Mouse (Mus musculus) heart, adult 9 months (tissue): ENCODE results near the gene Dhx58.
"Not testable (repeated sequence)": the region's sequence is repeated elsewhere in the genome, so short reads cannot be mapped to it uniquely, and the experiment has no call there.

Experiments used
- DNase-seq, 2 experiments: peaks; one replicate each; pipeline ENCODE4 v3.0.0; 2022; ENCODE audit warnings: low spot score in 2 of 2

Gene Dhx58

DNA sequence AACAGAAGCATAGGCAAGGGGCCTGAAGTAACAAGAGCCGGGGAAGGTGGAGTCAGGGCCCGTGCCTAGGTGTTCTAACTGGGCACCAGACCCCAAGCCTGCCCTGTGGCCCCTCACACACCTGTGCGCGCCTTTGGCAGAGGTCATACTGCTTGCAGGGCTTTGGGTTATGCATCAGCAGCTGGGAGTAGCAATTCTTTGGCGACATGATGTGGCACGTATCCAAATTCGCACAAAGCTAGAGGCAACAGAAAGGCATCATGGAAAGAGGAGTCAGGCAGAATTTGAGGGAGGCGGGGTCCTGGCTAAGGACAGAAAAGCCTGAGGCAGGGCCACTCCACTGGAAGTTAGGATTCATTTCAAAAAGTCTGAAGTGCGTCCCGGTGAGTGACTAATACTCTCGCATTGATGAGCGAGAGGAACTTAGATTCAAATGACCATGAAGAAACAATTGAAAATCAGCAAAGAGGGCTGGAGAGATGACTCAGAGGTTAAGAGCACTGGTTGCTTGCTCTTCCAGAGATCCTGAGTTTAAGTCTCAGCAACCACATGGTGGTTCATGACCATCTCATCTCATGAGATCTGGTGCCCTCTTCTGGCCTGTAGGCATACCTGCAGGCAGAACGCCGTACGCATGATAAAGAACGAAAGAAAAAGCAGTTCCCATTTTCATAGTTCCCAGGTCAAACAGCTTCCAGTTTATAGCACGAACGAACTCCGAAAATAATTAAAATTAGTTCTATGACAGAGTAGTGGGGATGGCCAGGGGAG, 1.8 kb downstream of the Dhx58 start:
- peak; percentile 57 to 77 for DNase-seq

DNA sequence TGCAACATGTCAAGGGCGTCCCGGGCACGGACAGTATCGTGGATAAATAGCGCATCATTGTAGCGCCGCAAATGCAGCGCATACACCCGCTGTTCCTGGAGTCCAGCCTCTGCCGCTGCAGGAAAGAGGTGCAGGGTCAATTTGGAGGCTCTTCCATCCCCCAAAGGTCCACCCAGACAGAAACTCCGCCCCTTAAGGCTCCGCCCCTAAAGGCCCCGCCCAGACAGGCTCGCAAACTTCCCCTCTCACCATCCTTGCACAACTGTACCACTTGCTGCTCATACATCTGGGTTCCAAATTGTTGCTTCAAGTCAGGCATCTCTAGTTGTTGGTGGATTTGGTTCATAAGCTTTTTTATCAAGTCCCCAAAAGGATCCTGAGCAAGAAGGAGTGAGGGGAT, 2.8 kb downstream of the Dhx58 start:
- peak; percentile 54 to 71 for DNase-seq

DNA sequence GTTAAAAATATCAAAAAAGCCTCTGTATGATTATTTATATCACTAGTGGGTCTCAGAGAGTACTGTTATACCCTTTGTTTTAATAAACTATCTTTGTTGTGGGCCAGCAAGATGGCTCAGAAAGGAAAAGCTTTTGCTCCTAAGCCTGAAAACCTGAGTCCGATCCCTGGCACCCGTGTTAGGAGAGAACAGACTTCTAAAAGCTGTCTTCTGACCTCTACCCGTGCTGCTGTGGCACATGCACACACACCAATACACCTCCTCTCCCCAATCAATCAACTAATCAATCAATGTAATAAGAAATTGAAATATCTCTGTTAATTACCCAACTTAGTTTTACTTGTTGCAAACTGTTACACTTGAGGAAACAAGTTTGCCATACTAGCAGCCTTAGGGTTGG, 3.4 kb downstream of the Dhx58 start:
- DNase-seq, result no peak

DNA sequence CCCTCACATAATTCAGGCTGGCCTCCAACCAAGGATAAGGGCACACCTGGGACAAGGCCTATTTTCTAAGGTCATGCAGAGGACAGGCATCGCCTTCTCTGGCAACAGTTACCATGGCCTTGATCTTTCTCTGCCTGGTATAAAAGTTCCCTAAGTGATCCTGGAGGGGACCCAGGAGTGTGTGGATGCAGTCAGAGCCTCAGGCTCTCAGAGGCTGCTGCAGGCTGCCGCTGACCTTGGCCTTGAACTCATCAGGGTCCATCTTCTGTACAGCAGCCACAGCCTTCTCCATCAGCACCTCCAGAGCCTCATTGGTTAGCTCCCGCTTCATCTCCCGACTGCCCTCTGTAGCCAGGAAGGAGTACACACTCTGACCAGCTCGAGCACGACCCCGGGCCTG, 6.2 kb downstream of the Dhx58 start:
- no peak for DNase-seq

DNA sequence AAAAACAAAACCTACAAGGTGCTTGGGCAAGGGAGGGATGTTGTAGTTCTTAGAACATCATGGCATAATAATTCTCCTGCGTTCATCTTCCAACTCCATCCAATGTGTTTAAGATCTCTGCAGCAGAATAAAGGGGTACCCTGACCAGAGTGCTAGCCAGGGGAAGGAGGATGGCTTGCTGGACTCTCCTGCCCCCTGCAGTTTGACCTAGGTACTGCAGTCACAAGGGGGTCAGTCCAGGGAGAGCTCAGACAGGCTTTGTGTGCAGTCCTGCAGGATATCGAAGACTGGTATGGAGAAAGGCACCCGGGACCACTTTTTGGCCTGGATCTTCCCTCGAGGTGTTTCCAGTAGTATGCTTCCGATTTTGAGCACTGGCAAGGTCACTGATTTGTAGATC, 9.1 kb downstream of the Dhx58 start:
- peak; percentile 62 to 71 for DNase-seq

DNA sequence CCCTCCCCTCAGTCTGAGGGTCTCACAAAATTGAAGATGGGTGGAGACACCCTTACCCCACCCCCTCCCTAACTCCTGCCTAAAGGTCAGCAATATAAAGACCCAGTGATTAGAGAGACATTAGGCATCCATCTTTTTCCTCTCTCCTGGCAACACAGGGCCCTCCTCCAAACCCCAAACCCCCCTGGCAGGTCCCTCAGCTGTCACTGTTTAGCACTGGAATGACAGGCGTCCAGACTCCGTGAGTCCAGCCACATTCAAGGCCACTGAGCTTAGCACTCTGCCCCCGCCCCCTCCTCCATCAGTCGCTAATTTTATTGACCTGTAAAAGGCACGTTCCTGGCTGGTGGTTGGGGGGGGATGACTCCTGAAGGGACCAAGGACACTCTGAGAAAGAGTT, 10.9 kb downstream of the Dhx58 start:
- DNase-seq, result no peak

DNA sequence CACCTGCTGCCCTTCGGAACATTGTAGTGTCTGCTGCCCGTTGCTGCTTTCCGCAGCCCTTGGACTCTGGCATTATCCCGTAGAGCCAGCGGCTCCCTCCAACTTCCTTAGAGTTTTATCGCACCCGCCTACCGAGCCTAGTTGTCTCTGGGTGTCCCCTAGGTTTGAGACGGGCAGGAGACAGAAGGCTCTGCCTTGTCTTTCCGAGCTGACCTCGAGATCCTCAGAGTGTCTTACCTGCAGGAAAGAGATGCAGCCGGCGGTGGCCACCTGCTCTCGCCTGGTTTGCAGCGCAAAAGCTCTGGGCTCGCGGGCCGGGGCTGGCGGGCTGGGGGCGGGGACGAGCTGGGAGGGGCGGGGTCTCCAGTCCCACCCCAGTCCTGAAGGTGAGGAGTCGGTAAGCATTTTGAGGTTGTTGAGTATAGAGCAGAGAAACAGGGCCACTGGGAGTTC, 11.9 kb downstream of the Dhx58 start, which contains the start of gene Zfp385c:
Gene Zfp385c (minus strand): TSS at position 292 of the 453 bp plus-strand sequence.
- no peak for DNase-seq

DNA sequence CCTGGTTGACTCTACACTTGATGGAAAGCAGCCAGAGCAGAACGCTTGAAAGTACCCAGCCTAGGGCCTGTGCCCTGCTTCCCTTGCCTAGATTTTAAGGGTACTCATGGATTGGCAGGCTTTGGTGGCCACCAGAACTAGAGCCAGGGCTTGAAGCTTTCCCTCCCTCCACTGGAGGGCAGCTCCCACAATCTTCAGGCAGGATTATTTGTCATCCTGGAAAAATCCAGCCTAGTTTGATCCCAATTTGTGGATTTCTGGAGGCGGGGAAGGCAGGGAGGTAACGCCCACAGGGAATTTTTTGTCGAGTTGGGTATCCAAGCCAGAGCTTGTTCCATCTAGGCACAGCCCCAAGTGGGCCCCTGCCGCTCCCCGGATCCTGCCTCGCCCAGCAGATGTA, 13.7 kb downstream of the Dhx58 start:
- DNase-seq, result no peak

DNA sequence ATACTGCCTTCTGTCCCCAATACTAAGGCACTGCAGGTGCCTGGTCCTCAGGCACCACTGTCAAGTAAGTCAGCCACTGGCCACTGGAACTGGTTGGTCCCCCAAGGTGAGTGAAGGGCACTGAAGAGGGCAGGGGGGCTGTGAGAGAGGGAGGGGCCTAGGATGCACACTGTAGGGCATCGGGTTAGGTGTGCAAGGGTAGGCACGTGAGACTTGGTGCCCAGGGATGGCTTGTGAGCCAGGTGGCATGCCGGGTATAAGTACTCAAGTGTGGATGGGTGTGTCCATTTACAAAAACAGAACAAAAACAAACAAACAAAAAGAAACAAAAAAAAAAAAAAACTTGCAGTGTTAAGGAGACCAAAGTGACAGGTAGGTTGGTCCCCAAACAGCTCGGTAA, 15.6 kb downstream of the Dhx58 start:
- DNase-seq, result no peak

DNA sequence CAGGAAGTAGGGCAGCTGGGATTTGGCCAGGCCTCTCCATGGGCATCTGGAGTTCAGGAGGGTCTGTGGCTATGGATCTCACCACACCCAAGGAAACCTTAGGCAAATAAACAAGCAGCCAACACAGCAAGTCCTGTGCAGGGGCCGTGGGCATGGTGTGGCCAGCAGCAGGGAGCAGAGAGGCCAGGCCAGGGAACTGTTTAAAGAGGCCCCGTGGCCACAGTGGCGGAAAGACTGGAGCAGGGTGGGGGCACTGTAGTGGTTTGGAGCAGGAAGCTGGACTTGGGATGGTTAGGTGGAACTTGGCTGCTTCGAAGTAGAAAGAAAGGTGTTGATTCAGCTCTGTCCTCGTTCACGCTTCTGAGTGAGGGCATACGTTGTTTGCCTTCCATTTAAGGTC, 16.8 kb downstream of the Dhx58 start:
- no peak for DNase-seq

DNA sequence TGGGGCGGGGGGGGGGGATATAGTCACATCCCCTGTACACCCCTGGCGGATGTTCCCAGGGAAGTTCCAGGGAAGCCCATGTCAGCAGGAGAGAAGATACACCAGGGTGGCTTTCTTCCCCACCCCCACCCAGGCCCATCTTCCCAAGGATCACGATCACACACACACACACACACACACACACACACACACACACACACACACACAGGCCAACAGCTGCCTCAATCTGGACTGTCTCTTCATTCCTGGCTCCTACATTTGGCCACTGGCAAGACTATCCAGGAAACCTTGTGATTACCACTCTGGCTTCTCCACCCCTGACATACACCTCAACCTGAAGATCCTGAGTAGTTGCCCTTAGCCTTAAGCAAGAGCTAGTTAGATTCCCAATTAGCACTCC, 18.7 kb downstream of the Dhx58 start:
- no peak for DNase-seq

DNA sequence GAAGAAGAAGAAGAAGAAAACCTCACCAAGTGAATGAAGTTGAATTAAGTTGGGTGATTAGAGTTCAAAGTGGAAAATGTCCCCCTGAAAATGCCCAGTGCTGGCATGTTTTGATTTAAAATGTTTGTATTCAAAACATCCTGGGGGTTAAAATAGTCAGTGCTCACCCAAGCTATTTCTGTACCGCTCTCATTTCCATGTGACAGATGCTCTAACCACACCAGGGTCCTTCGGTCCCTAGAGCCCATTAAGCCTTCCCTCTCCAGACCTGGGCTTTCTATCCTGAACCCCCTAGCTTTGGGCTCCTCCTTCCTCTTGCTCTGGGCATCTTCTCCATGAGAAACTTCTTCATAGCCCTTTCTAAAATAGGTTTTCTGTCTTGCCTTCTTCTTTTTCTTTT, 20.0 kb downstream of the Dhx58 start:
- no peak for DNase-seq

DNA sequence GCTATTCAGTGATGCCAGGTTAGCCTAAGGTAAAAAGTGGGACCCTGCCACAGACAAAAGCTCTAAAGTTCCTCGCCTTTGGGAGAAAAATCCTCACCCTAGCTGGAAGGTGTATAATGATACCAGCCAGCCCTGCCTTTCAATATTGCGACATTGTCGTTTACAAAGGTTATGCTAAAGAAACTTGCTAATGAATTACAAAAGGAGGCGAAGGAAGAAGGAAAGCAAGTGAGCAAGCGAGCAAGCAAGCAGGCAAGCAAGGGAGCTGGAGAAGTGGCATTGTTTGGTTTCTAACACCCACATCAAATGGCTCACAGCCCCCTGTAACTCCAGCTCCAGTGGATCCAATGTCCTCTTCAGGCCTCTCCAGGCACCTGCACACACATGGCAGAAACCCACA, 21.5 kb downstream of the Dhx58 start:
- no peak for DNase-seq

DNA sequence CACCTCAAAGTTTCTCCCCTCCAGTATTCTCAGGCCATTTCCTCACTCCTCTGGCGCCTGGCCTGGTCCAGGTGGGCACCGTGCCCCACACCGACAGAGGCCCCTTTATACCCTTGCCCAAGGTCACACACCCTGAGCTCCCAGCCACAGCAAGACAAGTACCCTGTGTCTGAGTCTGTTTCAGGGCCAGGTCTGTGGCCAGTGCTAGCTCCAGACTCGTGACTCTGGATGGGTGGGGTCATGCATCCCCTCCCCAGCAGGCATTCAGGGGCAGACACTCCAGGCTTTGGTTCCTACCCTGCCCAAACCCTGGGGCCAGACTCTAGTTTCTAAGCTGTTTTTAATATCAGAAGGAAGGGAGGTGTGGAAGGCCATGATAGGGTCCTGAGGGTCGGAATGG, 22.2 kb downstream of the Dhx58 start:
- no peak for DNase-seq

DNA sequence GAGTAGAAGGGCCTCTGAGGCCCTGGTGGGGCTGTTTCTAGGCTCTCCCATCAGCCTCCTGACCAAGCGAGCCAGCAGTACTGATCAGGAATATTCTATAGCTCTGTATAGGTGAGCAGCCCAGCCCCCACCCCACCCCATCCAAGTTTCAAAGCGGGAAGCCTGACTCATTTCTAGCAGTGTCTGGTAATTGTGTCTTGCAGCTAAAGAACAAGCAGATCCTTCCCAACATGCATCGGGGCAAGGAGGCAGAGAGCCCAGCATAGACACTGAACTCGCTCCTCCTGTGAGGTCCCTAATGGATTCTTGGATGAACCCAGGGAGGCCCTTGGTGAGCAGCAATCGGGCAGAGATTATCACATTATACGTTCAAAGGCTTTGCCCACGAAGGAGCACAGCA, 26.3 kb downstream of the Dhx58 start:
- DNase-seq, result no peak

DNA sequence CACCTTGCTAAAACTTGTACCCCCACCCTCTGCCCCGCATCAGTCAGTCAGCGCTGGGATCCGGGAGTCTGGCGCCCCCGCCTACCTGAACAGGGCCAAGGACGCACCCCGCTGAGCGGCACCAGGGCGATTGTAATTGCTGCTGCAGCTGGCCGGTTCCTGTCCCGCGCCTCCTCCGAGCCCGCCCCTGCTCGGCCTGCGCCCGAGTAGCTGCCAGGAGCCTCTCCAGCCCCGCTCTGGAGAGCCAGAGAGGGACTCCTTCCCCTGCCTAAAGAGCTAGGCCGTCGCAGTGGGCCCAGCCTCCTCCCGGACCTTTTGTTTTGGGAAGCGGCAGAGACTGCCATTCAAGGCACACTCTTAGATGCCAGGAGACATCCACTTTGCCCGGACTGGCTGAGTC, 30.9 kb downstream of the Dhx58 start:
- DNase-seq, result peak; percentile 50 to 63

DNA sequence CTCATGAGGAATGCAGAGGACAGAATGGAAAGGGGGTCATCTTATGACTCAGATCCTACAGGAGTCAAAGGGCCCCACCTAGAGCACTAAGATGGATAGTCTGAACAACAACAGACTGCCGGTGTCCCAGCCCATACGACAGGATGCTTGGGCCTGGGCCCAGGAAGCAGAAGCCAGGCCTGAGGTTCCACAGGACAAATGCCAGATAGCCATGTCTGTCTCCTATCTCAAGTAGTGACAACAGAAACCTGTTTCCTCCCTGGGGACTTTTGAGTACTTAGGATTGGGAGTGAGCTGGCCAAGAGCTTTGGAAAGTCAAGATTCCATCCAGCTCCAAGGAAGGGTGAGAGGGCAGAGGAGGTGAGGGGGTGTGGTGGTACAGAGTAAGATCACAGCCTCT, 32.1 kb downstream of the Dhx58 start:
- DNase-seq, result peak; percentile 54 to 69

DNA sequence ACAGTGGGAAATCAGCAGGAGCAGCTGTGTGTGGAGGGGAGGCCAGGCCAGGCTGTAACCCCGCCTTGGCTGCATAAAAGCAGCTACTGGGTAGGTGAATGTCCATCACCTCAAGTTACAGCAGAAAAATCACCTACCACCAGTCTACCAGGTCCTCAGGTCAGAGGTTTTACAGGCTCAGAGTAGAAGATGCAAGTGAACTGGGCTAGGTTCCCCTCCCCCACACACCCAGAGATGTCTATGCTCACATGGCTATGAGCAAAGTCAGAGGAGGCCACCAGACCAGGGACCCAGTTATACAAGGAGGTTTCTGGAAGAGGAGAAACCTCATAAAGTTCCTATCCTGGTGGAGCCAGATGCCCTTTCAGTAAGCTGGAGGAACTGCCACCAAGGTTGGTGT, 33.0 kb downstream of the Dhx58 start:
- no peak for DNase-seq

DNA sequence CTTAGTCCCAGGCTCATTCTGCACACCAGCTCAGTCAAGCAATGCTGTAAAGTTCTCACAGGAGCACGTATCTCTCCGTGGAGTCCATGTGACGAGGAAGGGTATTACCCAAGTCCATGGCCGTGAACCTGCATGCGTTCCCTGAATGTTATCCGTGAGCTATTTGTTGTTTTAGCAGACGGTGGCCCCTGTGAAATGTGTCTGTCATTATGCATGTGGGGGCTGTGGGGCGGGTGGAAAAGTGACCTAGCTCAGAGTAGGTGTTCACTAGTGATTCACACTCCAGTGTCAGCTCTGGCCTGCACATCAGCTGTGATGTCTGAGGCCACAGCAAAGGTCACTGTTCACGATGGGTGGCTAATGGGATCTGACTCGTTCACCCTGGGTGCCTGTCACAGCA, 44.3 kb downstream of the Dhx58 start:
- DNase-seq, result no peak

DNA sequence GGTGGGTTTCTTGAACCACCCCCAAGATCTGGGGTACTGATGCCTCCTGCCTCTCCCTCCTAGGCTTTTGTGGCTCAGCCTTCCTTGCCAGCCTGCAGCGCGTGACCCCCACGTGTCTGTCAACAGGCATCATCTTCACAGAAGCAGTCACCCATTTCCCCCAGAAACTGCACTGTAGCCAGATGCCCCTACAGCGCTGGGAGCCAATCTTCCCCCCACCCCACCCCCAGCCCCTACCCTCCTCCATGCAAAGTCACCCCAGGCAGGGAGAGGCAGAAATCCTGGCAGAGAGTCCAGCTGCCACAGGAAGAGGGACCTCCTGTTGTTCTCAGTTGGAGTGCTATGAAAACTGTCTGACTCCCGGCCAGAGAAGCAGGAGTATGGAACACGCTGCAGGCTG, 47.6 kb downstream of the Dhx58 start:
- no peak for DNase-seq

DNA sequence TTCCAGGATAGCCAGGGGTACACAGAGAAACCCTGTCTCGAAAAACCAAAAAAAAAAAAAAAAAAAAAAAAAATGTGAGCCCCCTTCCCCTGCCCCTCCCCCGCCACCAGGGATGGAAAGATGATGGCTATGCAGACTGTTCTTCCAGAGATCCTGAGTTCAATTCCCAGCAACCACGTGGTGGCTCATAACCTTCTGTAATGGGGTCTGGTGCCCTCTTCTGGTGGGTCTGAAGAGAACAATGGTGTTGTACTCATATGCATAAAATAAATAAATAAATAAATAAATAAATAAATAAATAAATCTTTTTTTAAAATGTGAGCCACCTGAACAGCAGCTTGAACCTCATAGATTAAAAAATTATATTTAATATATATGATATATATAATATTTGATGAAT, 48.5 kb downstream of the Dhx58 start:
- DNase-seq, result not testable (repeated sequence)

DNA sequence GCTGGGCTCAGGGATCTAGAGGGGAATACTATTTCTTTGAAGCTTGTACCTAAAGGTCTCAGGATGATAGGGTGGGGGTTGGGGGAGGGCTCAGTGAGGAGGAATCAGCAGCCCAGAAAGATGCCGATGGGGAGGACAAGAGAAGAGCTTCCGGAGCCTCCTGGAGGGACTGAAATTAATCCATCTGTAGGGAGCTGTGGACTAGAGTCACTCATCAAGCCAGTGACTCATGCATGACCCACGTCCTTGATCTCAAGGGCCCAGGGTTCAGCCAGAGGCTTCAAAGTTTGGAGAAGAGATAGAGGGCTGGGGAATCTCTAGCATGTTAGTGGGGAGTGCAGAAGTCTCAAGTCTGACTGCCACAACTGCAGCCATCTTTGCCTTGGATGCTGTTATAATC, 52.3 kb downstream of the Dhx58 start:
- DNase-seq, result no peak

DNA sequence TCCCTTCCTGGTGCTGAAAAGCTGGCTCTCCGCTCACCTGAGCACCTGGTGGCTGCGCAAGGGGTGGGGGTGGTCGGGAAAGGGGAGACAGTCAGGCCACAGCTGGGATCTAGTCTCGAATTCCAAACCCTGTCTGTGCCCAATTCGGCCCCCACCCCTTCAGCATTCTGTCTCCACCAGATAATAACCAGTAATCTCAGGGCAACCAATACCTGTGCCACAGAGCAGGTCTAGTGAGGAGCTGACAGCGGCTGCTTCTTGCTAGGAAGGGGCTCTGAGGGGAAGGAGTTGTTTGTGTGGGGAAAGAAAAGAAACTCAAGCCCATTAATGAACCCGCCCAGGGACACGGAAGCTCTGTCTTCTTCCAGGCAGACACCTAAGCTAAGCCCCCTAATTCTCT, 52.9 kb downstream of the Dhx58 start:
- no peak for DNase-seq

DNA sequence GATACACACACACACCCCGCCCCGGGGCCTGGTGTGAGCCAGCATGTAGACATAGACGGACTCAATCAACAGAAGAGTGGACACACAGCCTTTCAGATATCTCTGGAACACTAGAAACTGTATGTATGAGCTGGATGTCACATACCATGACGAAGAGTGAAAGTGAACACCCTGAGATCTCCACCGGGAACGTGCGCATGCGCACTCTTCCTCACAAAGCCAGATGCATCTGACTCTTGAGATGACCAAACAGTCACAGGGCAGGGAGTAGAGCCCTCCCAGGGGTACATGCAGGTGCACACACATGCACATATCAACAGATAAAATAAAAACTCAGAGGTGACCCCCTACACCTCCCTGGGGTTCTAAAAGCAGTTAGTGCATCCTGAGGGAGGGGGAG, 55.7 kb downstream of the Dhx58 start:
- DNase-seq, result no peak
